ENCODE assay signal across 16 mouse cellular contexts in genomic region chr1:184277001-184277400, GRCm38 (mm10).
DNase-seq lines count a peak whose midpoint lies in the region; ATAC-seq lines count a peak whose summit lies in the region.
"Had no signal": no experiment of that assay in that cellular context is flagged by ENCODE, and none has a peak within 500 bp of the region (broad histone marks: within the 10 kb centered on the region; RNA-seq: fewer than 3 reads in every experiment).

No protein-coding gene starts in this region.

- peak; percentile 67 for DNase-seq in 3134 (ENCODE audit: extremely low read depth, insufficient read length, low spot score)
- peak; percentile 98 for DNase-seq in 416B (ENCODE audit: low read depth)
- peak; percentile 22 for DNase-seq in induced T-regulatory cell, adult 2 months (ENCODE audit: low read depth)
- DNase-seq in kidney, postnatal 25 days: no peak
- no peak for DNase-seq in cerebellum, postnatal 25 days
- DNase-seq: cerebellum, adult 8-10 months; gastrocnemius, postnatal 25 days; heart, postnatal 4 days; lung, adult 2 months; right cerebral cortex, adult 18-20 months had no signal

- ATAC-seq in megakaryocyte-erythroid progenitor cell, adult 5-6 weeks (replicated peaks; ENCODE audit: low FRiP score, low TSS enrichment, poor library complexity, severe bottlenecking): peak; percentile 57
- ATAC-seq in inflammation-experienced regulatory T-cells, adult 6 months: no peak
- ATAC-seq: forebrain, embryonic 15.5 days; hindbrain, embryonic 16.5 days; liver, embryonic 12.5 days; midbrain, embryonic 13.5 days had no signal

Comparison
In these comparisons a context has a peak if more than half of its experiments do, and no peak if none do; other contexts are left out.
1. DNase-seq: peak in 3134 (single experiment), 416B (single experiment) and induced T-regulatory cell, adult 2 months (single experiment); none in kidney, postnatal 25 days (0 of 2) and cerebellum, postnatal 25 days (0 of 2).